Mouse (Mus musculus): ENCODE measurements around the gene Sept10. TPM values are rescaled to one million over a fixed set of nuclear protein-coding genes. Genes with fewer than 3 reads are reported as not detected.

Gene Sept10
- polyA plus RNA-seq, 1 experiment from 2014 or later = 32.5 TPM

Other genes starting within 250 kb of the Sept10 start
- 13.0 and 13.6 TPM in 2 replicates for gene Sowahc, start 106 bp upstream of the Sept10 start, polyA plus RNA-seq (2014; fragmentation: Nextera tagmentation; extraction: Ambion mirVana)
- gene P4ha1, start 101.4 kb upstream of the Sept10 start, polyA plus RNA-seq (2014; fragmentation: Nextera tagmentation; extraction: Ambion mirVana) = 52.5 and 56.1 TPM in 2 replicates
- gene Gm10273, start 173.8 kb upstream of the Sept10 start, polyA plus RNA-seq (2014; fragmentation: Nextera tagmentation; extraction: Ambion mirVana) = 2.4 and 16.1 TPM in 2 replicates
- not detected in 2 replicates for gene Pla2g12b, start 181.8 kb upstream of the Sept10 start, polyA plus RNA-seq (2014; fragmentation: Nextera tagmentation; extraction: Ambion mirVana)
- gene Oit3, start 219.9 kb upstream of the Sept10 start, polyA plus RNA-seq (2014; fragmentation: Nextera tagmentation; extraction: Ambion mirVana) = 0.21 and 0.64 TPM in 2 replicates

Data from neural tube, embryonic 11.5 days (tissue).